Mouse (Mus musculus): ENCODE measurements around the gene G6pc2.

The G6pc2 gene

GRCm38 (mm10) chr2:69210773-69211172 lies at the start of gene G6pc2:
TSS of gene G6pc2 (plus strand) at chr2:69211073.
- DNase-seq (ENCODE audit: low read depth, low spot score), result no peak

- no peak for DNase-seq (ENCODE audit: low read depth, low spot score)
Measured at GRCm38 (mm10) chr2:69170395-69171077, 40.3 kb upstream of the G6pc2 start.

- DNase-seq (ENCODE audit: low read depth, low spot score), result no peak
Measured at GRCm38 (mm10) chr2:69175296-69175695, 35.6 kb upstream of the G6pc2 start.

GRCm38 (mm10) chr2:69179721-69180120 lies 31.2 kb upstream of the G6pc2 start:
- DNase-seq (ENCODE audit: low read depth, low spot score), result no peak

GRCm38 (mm10) chr2:69187990-69188389 lies 22.9 kb upstream of the G6pc2 start:
- DNase-seq (ENCODE audit: low read depth, low spot score), result no peak

GRCm38 (mm10) chr2:69188732-69189131 lies 22.1 kb upstream of the G6pc2 start:
- no peak for DNase-seq (ENCODE audit: low read depth, low spot score)

- DNase-seq (ENCODE audit: low read depth, low spot score), result no peak
Measured at GRCm38 (mm10) chr2:69189222-69189621, 21.7 kb upstream of the G6pc2 start.

- DNase-seq (ENCODE audit: low read depth, low spot score), result no peak
Measured at GRCm38 (mm10) chr2:69191059-69191458, 19.8 kb upstream of the G6pc2 start.

GRCm38 (mm10) chr2:69193555-69193954 lies 17.3 kb upstream of the G6pc2 start:
- DNase-seq (ENCODE audit: low read depth, low spot score), result no peak

GRCm38 (mm10) chr2:69205185-69205584 lies 5.7 kb upstream of the G6pc2 start:
- DNase-seq (ENCODE audit: low read depth, low spot score), result no peak

- DNase-seq (ENCODE audit: low read depth, low spot score), result peak; percentile 97
Measured at GRCm38 (mm10) chr2:69205791-69206351, 5.0 kb upstream of the G6pc2 start, which contains the start of gene Spc25. TSS of gene Spc25 (minus strand) at chr2:69206194.

- DNase-seq (ENCODE audit: low read depth, low spot score), result peak; percentile 17
Measured at GRCm38 (mm10) chr2:69206523-69206922, 4.3 kb upstream of the G6pc2 start.

- peak; percentile 71 for DNase-seq (ENCODE audit: low read depth, low spot score)
Measured at GRCm38 (mm10) chr2:69209684-69210083, 1.2 kb upstream of the G6pc2 start.

- DNase-seq (ENCODE audit: low read depth, low spot score), result no peak
Measured at GRCm38 (mm10) chr2:69212652-69213051, 1.8 kb downstream of the G6pc2 start.

- DNase-seq (ENCODE audit: low read depth, low spot score), result no peak
Measured at GRCm38 (mm10) chr2:69215242-69215641, 4.4 kb downstream of the G6pc2 start.

- DNase-seq (ENCODE audit: low read depth, low spot score), result peak; percentile 76
Measured at GRCm38 (mm10) chr2:69221868-69222416, 11.1 kb downstream of the G6pc2 start.

- DNase-seq (ENCODE audit: low read depth, low spot score), result no peak
Measured at GRCm38 (mm10) chr2:69222815-69223214, 11.9 kb downstream of the G6pc2 start.

- no peak for DNase-seq (ENCODE audit: low read depth, low spot score)
Measured at GRCm38 (mm10) chr2:69224724-69225123, 13.9 kb downstream of the G6pc2 start.

- DNase-seq (ENCODE audit: low read depth, low spot score), result no peak
Measured at GRCm38 (mm10) chr2:69226876-69227275, 16.0 kb downstream of the G6pc2 start.

- no peak for DNase-seq (ENCODE audit: low read depth, low spot score)
Measured at GRCm38 (mm10) chr2:69228635-69229034, 17.8 kb downstream of the G6pc2 start.

- no peak for DNase-seq (ENCODE audit: low read depth, low spot score)
Measured at GRCm38 (mm10) chr2:69230137-69230536, 19.3 kb downstream of the G6pc2 start.

GRCm38 (mm10) chr2:69232101-69232500 lies 21.2 kb downstream of the G6pc2 start:
- DNase-seq (ENCODE audit: low read depth, low spot score), result no peak
